Mouse (Mus musculus): ENCODE results near the gene Oprl1. TPM values are rescaled to one million over a fixed set of nuclear protein-coding genes. Genes with fewer than 3 reads are reported as not detected.
A peak's percentile ranks its signal among the peaks of the same experiment; 100 is the strongest.

Oprl1 gene
- not detected in 2 replicates for total RNA-seq (2015)
- total RNA-seq (2017) = not detected in 2 replicates

DNA sequence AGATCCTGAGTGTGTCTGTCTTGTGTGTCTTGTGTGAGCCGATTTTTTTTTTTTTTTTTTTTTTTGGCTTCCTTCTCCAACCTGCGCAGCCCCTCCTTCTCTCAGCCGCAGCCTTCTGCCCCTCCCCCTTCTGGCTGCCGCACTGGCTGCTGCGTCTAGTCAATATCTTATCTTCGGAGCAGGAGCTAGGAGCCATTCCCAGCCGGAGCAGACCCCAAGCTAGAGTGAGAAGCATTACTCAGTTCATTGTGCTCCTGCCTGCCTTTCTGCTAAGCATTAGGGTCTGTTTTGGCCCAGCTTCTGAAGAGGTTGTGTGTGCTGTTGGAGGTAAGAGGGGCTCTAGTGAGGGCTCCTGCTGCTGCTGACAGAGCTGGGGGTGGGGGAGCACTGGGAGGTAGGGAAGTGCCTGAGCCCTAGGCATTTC is at the start of gene Oprl1:
Gene Oprl1 (plus strand): TSS at position 114 of the 424 bp plus-strand sequence.
- ATAC-seq (ENCODE audit: poor library complexity, severe bottlenecking) = peak; percentile 49

DNA sequence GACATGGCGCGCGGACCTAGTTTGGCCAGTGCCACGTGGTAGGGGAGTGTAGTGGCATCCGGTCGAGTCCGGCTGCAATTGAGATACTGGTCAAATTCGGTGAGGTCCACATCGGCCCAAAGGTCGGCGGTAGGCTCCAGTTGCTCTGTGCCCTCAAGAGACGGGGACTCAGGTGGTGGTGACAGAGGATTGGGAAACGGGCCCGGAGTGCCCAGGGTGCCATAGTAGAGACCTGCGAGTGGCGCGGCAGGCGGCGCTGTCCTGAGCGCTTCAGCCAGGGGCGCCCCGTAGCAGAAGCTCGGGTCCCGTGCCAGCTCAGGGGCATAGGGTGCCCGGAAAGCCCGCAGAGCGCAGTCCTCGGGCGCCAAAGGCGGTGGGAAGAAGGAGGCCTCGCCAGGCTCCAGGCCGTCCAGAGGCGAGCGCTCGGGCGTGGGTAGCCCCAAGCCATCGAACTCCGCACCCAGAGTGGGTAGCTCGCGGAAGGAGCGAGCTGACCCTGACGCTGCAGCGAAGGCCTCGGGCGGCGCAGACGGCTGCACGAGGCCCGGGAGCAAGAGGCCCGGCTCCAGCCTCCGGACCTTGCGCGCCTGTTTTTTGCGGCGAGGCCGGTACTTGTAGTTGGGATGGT is 44.4 kb upstream of the Oprl1 start:
- peak; percentile 64 for ATAC-seq (ENCODE audit: poor library complexity, severe bottlenecking)

DNA sequence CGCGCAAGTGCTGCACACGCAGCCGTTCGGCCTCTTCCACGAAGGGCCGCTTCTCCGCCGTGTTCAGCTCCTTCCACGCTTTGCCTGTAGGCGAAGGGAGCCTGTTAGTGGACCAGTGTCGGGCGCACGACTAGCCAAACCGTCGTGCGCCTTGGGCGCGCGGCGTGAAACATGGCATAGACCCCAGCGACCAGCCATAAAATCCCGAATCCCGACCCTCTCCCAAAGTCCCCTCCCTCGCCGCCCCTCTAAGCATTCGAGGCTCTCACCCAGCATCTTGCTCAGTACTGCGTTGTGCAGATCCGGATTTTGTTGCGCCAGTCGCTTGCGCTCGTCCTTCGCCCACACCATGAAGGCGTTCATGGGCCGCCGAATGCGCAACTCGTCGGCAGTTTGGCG is 43.9 kb upstream of the Oprl1 start:
- ATAC-seq (ENCODE audit: poor library complexity, severe bottlenecking) = no peak

DNA sequence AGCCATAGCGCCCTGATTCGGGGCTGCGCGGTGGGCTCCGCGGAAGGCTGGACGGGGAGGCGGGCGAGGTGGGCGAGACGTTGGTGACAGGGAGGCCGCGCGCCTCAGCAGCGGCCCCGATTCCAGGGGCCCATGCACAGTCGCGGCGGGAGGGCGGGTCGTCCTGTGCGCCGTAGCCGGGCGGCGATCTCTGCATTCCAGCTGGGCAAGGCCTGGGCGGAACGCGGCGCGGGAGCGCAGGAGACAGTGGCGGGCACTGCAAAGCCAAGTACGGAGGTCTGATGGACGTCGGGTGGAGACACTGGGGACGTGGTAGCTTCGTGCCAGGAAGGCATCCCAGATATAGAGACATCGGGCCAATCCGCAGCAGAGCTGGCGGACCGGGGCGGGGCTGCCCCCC is 43.5 kb upstream of the Oprl1 start, which contains the start of gene Sox18:
Gene Sox18 (minus strand): TSS at position 315 of the 400 bp plus-strand sequence.
- ATAC-seq (ENCODE audit: poor library complexity, severe bottlenecking) = no peak

DNA sequence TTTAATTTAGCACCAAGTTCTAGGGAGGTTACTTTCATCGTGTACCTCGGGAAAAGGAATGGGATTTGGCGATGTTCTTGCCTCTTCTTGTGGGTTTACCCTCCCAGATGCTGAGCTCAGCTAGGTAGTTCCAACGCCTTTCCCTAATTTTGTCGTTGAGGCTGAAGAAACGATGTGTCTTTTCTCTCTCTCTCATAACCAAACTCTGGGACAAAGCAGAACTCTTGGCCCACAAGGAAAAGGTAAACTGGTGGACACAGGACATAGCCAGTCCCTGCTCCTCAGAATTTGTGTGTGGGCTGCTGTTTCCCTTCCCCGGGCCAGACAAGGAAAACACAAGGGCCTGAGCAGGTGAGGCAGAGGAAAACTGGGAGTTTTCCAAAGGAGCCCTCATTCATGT is 42.8 kb upstream of the Oprl1 start:
- no peak for ATAC-seq (ENCODE audit: poor library complexity, severe bottlenecking)

- ATAC-seq (ENCODE audit: poor library complexity, severe bottlenecking) = no peak
Observed at GRCm38 (mm10) chr2:181673501-181673900, 41.3 kb upstream of the Oprl1 start.

GRCm38 (mm10) chr2:181674934-181675333 is 39.9 kb upstream of the Oprl1 start:
- no peak for ATAC-seq (ENCODE audit: poor library complexity, severe bottlenecking)

GRCm38 (mm10) chr2:181675454-181675853 is 39.4 kb upstream of the Oprl1 start:
- ATAC-seq (ENCODE audit: poor library complexity, severe bottlenecking) = peak; percentile 59

DNA sequence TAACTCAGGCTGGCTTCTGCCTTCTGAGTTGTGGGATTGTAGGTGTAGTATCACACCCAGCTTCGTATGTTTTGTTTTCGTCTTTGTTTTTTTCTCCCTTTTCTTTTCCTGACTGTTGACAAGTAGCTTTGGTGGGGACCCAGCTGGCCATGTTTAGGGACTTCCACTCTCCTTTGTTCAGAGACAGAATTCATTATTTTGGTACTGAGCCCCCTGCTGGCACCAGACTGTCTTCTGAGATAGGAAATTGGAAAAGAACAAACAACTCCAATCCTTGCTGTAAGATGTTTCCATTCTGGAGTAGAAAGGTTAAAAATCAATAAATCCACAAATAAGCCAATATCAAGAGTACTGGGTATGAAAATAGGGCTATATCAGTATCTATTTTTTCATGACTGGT is 38.4 kb upstream of the Oprl1 start:
- ATAC-seq (ENCODE audit: poor library complexity, severe bottlenecking) = no peak

DNA sequence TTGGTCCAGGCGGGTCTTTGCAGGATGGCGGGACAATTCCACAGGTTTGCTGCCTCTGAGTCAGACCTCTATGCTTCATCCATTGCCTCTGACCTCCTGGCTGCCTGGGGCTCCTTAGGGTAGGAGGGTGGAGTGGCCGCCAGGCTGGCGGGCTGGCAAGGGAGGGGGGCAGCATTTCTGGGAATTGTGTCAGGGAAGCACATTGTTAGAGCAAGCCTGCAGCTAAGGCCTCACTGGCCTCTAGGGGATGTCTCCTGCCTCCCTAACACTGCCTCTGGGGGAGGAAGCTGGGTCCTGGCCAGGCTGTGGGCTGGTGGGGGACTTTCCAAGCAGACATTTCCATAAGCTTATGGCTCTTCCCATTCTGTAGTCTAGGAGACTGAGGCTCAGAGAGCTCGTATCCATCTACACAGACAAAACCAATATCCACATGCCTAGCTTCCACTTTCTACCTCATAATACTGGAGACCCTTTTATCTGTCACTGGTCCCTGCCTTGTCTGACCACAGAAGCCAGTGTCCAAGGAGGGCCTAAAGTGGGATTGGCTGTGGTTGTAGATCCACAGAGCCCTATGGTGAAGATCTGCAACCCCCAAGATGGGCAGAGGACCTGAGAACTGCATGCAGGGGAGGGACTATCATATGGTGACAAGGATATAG is 37.6 kb upstream of the Oprl1 start:
- ATAC-seq (ENCODE audit: poor library complexity, severe bottlenecking) = no peak

DNA sequence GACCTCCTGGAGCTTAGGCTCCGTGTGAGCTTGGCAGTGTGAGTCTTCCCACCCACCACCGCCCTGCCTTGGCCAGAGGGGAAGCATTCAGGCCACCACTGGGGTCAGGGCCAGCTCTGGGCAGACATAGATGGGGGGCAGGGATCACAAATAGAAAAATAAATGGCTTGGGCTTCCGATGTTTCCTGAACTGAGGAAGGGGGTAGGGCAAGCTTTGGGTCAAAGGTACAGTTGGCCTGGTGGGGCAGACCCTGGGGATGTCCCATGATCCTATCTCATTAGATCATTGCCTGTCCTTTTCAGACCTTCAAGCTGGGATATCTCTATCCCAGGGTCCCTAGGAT is 37.1 kb upstream of the Oprl1 start:
- no peak for ATAC-seq (ENCODE audit: poor library complexity, severe bottlenecking)

DNA sequence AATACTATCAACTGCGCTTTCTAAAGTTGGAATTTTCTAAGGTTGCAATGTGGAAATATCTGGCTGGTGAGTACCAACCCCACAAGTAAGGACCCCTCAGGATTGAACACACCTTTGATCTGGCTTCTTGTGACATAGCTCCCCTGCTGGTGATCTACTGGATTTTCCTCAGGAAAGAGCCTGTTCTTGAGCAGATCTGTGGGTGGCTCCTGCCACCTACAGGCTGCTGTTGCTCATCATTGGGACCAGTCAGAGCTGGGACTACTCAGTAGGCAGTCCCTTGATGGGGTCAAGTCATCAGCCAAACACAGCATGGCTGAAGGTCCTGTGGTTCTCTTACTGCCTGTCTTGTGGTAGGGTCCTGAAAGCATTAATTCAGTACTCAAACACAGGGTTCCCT is 36.0 kb upstream of the Oprl1 start:
- peak; percentile 67 for ATAC-seq (ENCODE audit: poor library complexity, severe bottlenecking)

- ATAC-seq (ENCODE audit: poor library complexity, severe bottlenecking) = peak; percentile 64
Observed at GRCm38 (mm10) chr2:181679951-181680715, 34.7 kb upstream of the Oprl1 start, which contains the start of gene Tcea2. Tcea2 (plus strand) TSS chr2:181680310.

- ATAC-seq (ENCODE audit: poor library complexity, severe bottlenecking) = peak; percentile 6; the same call in 1 of the 2 replicates
Observed at GRCm38 (mm10) chr2:181680716-181681117, 34.1 kb upstream of the Oprl1 start.

DNA sequence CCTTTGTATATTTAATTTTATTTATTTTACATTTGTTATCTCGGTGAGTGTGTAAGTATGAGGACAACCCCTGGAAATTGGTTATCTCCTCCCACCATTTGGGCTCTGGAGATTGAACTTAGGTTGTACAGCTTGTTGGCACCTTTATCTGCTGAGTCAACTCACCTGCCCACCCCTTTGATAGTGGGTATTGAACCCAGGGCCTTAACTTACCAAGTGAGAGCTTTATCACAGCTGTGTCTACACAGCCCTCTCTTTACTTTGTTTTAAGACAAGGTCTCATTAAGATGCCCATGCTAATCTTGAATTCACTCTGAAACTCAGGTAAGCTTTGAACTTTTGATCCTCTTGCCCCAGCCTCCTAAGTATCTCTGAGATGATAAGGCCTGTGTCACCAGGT is 32.8 kb upstream of the Oprl1 start:
- no peak for ATAC-seq (ENCODE audit: poor library complexity, severe bottlenecking)

GRCm38 (mm10) chr2:181683381-181683780 is 31.4 kb upstream of the Oprl1 start:
- ATAC-seq (ENCODE audit: poor library complexity, severe bottlenecking) = no peak

DNA sequence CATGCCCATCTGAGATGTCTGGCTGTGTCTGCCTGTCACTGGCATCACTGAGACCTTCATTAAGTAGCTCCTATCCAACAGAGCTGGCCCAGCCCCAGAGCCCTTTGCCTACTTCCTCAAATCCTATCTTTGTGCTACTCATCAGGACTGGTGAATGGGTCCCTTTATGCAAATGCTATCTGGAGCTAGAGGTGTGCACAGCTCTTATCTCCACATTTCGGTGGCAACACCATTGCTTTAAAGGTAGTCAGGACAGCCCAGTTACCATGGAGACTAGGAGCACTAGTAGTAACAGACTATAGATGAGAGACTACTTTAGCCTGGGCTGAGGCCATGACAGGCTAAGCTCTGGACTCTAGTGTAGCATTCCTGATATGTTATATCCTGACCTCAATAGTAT is 30.1 kb upstream of the Oprl1 start:
- peak; percentile 22; the same call in 1 of the 2 replicates for ATAC-seq (ENCODE audit: poor library complexity, severe bottlenecking)

DNA sequence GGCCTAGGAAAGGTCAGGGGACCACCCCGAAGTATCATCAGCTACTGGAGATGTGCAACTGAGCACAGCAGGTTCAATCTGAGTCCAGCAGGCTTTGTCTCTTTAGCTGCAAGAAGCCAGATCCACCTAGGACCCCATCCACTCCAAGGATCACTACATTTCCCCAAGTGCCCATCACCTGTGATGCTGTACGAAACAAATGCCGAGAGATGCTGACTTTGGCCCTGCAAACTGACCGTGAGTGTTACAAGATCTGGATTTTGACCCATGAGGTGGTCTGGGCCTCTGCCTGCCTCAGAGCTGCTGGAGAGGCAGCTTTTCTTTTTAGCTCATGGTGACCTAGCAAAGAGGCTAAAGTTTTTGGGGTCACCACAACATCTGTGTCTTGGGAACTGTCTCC is 29.1 kb upstream of the Oprl1 start:
- ATAC-seq (ENCODE audit: poor library complexity, severe bottlenecking) = no peak

- ATAC-seq (ENCODE audit: poor library complexity, severe bottlenecking) = no peak
Observed at GRCm38 (mm10) chr2:181687586-181687985, 27.2 kb upstream of the Oprl1 start.

GRCm38 (mm10) chr2:181689466-181690160 is 25.2 kb upstream of the Oprl1 start:
- no peak for ATAC-seq (ENCODE audit: poor library complexity, severe bottlenecking)

DNA sequence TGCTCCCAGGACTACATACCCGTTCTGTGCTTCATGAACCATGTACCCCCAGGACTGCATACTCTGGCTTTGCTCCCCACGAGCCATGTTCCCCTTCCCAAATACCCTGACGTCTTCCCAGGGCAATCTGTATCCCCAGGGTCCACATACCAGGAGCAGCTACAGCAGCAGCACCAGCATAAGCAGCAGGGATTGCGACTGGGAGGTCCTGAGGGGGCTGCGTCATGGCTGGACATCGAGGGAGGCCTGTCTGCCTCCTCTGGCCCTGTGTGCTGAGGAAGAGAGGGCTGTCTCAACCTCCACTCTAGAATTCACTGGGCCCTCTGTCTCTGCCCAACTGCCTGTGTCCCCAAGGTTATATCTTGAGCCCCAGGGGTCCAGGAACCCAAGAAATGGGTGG is 23.7 kb upstream of the Oprl1 start:
- no peak for ATAC-seq (ENCODE audit: poor library complexity, severe bottlenecking)

Measured in megakaryocyte, adult 5-6 weeks (primary cell).